Mouse (Mus musculus): Measurements from ENCODE around the gene Esrrb. TPM values are rescaled to one million over a fixed set of nuclear protein-coding genes. Genes with fewer than 3 reads are reported as not detected.
A peak's percentile ranks its signal among the peaks of the same experiment; 100 is the strongest.

Gene Esrrb
- polyA plus RNA-seq, 1 experiment from 2014 or later = 0.46 TPM

DNA sequence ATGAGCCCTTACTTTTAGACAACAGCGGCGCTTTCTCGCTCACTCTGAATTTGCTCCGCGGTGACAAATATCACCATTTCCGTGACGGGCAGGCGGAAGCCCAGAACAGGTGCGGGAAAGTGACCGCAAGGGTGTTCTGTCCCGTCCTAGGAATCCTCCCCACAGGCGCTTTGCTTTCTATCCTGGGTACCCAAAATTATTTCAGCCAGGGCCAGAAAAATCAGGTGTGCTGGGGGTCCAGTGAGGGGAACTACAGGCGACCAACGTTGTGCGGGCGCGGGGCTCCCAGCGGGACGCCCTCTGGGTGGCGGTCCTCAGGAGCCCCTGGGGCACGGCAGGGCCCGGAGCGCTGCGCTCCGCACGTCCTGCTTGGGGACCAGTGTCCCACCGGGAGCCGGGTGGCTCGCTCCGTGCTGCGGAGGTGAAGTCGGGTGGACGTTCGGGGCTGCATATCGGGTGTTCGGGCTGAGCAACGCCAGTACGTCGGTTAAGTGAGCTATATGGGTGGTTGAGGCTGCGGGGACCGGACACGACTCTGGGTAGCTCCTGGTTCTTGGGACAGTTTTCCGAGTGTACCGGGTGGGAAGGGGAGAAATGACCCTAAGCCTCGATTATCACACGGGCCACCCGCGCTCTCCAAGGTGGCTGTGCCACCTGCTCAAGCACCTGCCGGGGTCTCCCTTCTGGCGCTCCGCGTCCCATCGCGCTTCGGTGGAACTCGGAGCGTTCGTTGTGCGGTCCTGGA lies 61.4 kb downstream of the Esrrb start:
- Histone ChIP-seq H3K27me3 (peaks cover 67% of the 10 kb centered on the region), H3K4me3 (peak overlapping the region; percentile 53), H3K9me3 (no peaks in the 10 kb centered on the region), H3K4me1 (peaks cover 21% of the 10 kb centered on the region), H3K36me3 (no peaks in the 10 kb centered on the region), H3K9ac (replicated peaks) (peak overlapping the region; percentile 46; the same call in 1 of the 2 replicates), H3K4me2 (replicated peaks) (peak overlapping the region; percentile 81), H3K27ac (replicated peaks) (no peak overlapping the region)
- no peak for ATAC-seq (replicated peaks)
- WGBS = under 1% methylated on average over 59 of the region's 59 CpGs

DNA sequence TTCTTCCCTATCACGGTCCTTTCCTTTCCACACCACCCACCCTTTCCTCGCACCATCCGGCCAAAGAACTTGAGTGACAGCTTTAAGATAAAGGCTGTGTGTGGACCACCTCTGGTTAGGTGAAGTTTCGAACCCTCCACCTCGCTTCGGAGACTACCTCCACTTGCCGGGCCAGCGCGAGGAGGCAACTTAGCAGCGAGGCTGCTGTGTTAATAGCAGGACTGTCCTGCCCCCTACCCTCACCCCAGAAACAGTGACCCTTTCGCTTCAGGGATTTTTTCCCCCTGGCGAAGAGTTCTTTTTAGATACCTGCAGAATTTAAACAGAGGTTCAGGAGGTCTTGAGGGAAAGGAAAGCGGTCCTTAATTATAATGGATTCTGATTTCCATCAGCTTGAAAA lies 62.2 kb downstream of the Esrrb start:
- H3K4me2 ChIP-seq (replicated peaks) = no peak overlapping the region
- WGBS = 2% methylated on average over 13 of the region's 13 CpGs
- no peak overlapping the region for H3K27ac ChIP-seq (replicated peaks)
- H3K9ac ChIP-seq (replicated peaks) = no peak overlapping the region
- no peaks in the 10 kb centered on the region for H3K9me3 ChIP-seq
- no peaks in the 10 kb centered on the region for H3K36me3 ChIP-seq
- ATAC-seq (replicated peaks) = no peak
- peaks cover 67% of the 10 kb centered on the region for H3K27me3 ChIP-seq
- H3K4me3 ChIP-seq = no peak overlapping the region
- peaks cover 21% of the 10 kb centered on the region for H3K4me1 ChIP-seq

DNA sequence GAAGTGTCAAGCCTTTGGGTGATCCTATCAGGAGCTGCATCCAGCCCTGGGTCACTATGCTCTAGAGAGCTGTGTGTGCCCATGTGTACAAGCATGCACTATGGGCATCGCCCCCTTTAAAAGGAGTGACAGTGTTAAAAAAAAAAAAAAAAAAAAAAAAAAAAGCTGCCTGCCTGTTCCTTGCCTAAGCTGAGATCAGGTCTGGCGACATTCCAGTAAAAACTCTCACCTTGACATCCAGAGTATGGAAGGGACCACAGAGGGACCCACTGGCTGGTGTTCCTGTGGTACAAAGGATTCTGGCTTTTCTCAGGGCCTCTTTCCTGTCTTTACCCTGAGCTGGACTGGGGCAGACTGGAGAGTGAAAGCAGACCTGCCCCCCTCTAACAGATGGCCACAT lies 66.7 kb downstream of the Esrrb start:
- H3K27me3 ChIP-seq = peaks cover 39% of the 10 kb centered on the region
- H3K4me2 ChIP-seq (replicated peaks) = no peak overlapping the region
- H3K9ac ChIP-seq (replicated peaks) = no peak overlapping the region
- ATAC-seq (replicated peaks) = no peak
- 79% methylated on average over 2 of the region's 2 CpGs for WGBS
- H3K27ac ChIP-seq (replicated peaks) = no peak overlapping the region
- H3K36me3 ChIP-seq = no peaks in the 10 kb centered on the region
- peaks cover 7% of the 10 kb centered on the region for H3K4me1 ChIP-seq
- H3K9me3 ChIP-seq = no peaks in the 10 kb centered on the region
- no peak overlapping the region for H3K4me3 ChIP-seq

DNA sequence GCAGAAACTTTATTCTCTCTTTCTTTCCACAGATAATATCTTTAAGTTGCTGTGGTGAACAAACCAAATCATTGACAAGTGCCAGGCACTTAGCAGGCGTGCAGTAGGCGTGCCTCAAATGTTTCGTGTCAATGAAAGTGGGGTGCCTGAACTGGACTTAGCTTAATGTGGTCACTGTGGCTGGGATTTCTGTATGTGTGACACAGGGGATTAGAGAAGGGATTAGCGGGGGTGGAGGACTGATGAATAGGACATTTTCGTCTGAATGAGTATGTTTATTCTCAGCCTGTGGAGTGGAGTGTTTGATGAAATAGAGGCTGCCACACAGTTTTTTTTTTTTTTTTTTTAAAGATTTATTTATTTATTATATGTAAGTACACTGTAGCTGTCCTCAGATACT lies 70.8 kb downstream of the Esrrb start:
- Histone ChIP-seq H3K9ac (replicated peaks) (no peak overlapping the region), H3K27me3 (0 out of 2 replicates have a peak, but pooled peaks cover 4% of the 10 kb centered on the region), H3K4me3 (no peak overlapping the region), H3K4me2 (replicated peaks) (no peak overlapping the region), H3K36me3 (no peaks in the 10 kb centered on the region), H3K9me3 (no peaks in the 10 kb centered on the region), H3K4me1 (peaks cover 7% of the 10 kb centered on the region), H3K27ac (replicated peaks) (no peak overlapping the region)
- no peak for ATAC-seq (replicated peaks)
- WGBS = 30% methylated on average over 5 of the region's 5 CpGs

GRCm38 (mm10) chr12:86433371-86433821 lies 72.5 kb downstream of the Esrrb start:
- H3K4me2 ChIP-seq (replicated peaks) = peak overlapping the region; percentile 46
- no peaks in the 10 kb centered on the region for H3K9me3 ChIP-seq
- H3K4me1 ChIP-seq = peaks cover 7% of the 10 kb centered on the region
- H3K4me3 ChIP-seq = peak overlapping the region; percentile 30
- no peaks in the 10 kb centered on the region for H3K27me3 ChIP-seq
- WGBS = 0% methylated on average over 9 of the region's 13 CpGs
- H3K9ac ChIP-seq (replicated peaks) = peak overlapping the region; percentile 22; the same call in 1 of the 2 replicates
- no peak overlapping the region for H3K27ac ChIP-seq (replicated peaks)
- peak; percentile 87 for ATAC-seq (replicated peaks)
- H3K36me3 ChIP-seq = no peaks in the 10 kb centered on the region

- no peak overlapping the region for H3K4me3 ChIP-seq
- ATAC-seq (replicated peaks) = no peak
- H3K36me3 ChIP-seq = no peaks in the 10 kb centered on the region
- no peaks in the 10 kb centered on the region for H3K9me3 ChIP-seq
- no peaks in the 10 kb centered on the region for H3K27me3 ChIP-seq
- no peak overlapping the region for H3K4me2 ChIP-seq (replicated peaks)
- no peak overlapping the region for H3K27ac ChIP-seq (replicated peaks)
- WGBS = 85% methylated on average over 13 of the region's 13 CpGs
- no peak overlapping the region for H3K9ac ChIP-seq (replicated peaks)
- H3K4me1 ChIP-seq = peaks cover 7% of the 10 kb centered on the region
Measured at GRCm38 (mm10) chr12:86435651-86436050, 74.7 kb downstream of the Esrrb start.

DNA sequence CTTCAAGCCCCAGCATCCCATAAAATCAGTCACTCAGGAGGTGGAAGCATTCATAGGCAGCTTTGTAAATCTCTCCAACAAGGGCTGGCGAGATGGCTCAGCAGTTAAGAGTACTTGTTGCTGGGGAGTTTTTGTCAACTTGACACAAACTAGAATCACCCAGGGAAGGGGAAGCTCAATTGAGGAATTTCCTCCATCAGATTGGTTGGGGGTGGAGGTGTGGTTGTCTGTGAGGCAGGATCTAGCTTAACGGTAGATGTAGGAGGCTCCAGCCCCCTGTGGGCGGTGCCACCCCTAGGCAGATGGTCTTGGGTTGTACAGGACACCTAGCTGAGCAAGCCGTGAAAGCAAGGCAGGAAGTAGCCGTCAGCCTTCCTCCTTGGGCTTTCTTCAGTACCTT lies 89.9 kb downstream of the Esrrb start:
- 85% methylated on average over 5 of the region's 5 CpGs for WGBS
- ATAC-seq (replicated peaks) = no peak

DNA sequence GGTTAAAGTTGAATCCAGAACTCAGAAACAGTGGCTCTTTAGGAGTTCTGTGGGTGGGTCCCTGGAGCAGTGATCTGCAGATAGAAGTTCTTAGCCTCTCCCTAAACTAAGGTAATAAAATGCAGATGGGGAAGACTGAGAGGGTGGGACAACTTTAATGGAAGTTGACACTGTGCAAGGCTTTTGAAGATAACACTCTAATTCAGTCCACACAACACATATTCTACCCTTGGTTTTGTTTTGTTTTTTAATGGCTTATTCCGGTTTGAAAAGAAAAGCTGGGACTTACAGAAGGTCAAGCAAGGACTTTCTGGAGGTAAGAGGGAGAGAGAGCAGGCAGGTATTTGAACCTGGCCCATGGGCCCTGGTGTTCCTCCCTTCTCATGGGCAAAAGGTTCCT lies 94.1 kb downstream of the Esrrb start:
- 86% methylated on average over 1 of the region's 1 CpGs for WGBS
- ATAC-seq (replicated peaks) = no peak

More for the DNA sequence above, 89.9 kb downstream of the Esrrb start:
- no peaks in the 10 kb centered on the region for H3K27me3 ChIP-seq
- H3K4me1 ChIP-seq = no peaks in the 10 kb centered on the region
- no peak overlapping the region for H3K4me2 ChIP-seq (replicated peaks)
- H3K27ac ChIP-seq (replicated peaks) = no peak overlapping the region
- no peaks in the 10 kb centered on the region for H3K9me3 ChIP-seq
- H3K36me3 ChIP-seq = no peaks in the 10 kb centered on the region
- H3K4me3 ChIP-seq = no peak overlapping the region
- no peak overlapping the region for H3K9ac ChIP-seq (replicated peaks)

DNA sequence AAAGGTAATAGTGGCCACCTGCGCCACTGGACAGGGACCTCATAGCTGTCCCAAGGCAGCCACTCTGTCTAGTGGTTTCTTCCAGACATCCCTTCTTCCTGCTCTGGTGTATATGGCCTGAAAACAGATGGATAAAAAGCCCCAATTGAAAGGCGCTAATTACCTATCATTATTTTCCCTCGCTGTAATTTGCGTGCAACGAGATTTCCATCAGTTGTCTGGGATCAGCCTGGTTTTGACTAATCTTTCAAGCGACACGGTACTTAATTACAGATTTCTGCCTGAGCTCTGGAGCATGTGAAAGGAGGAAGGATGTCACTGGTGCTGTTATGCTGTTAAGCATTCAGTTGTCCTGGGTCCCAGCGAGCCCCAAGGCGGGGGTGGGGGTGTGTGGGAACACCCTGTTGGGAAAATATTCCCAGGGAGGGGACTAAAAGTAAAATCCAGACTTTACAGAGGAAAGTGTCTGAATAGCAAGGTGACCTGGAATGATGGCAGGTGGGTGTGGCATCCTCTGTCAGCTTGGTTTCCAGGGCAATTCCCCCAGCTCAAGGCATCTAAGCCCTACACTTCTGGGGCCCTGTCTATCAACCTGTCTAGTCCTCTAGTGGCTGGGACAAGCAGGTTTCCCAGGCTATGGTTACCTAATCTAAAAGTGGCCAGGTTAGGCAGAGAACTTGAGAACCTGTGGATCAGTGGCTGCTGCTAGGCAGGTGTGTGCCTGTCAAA lies 102.0 kb downstream of the Esrrb start:
- peak overlapping the region; percentile 75 for H3K27ac ChIP-seq (replicated peaks)
- H3K4me1 ChIP-seq = peaks cover 15% of the 10 kb centered on the region
- H3K4me2 ChIP-seq (replicated peaks) = no peak overlapping the region
- 20% methylated on average over 9 of the region's 9 CpGs for WGBS
- H3K4me3 ChIP-seq = no peak overlapping the region
- no peaks in the 10 kb centered on the region for H3K9me3 ChIP-seq
- no peaks in the 10 kb centered on the region for H3K27me3 ChIP-seq
- no peaks in the 10 kb centered on the region for H3K36me3 ChIP-seq
- ATAC-seq (replicated peaks) = peak; percentile 87
- H3K9ac ChIP-seq (replicated peaks) = no peak overlapping the region

More for the DNA sequence above, 94.1 kb downstream of the Esrrb start:
- H3K27ac ChIP-seq (replicated peaks) = no peak overlapping the region
- H3K4me2 ChIP-seq (replicated peaks) = no peak overlapping the region
- H3K27me3 ChIP-seq = no peaks in the 10 kb centered on the region
- H3K36me3 ChIP-seq = no peaks in the 10 kb centered on the region
- no peaks in the 10 kb centered on the region for H3K4me1 ChIP-seq
- H3K9me3 ChIP-seq = no peaks in the 10 kb centered on the region
- H3K4me3 ChIP-seq = no peak overlapping the region
- no peak overlapping the region for H3K9ac ChIP-seq (replicated peaks)

DNA sequence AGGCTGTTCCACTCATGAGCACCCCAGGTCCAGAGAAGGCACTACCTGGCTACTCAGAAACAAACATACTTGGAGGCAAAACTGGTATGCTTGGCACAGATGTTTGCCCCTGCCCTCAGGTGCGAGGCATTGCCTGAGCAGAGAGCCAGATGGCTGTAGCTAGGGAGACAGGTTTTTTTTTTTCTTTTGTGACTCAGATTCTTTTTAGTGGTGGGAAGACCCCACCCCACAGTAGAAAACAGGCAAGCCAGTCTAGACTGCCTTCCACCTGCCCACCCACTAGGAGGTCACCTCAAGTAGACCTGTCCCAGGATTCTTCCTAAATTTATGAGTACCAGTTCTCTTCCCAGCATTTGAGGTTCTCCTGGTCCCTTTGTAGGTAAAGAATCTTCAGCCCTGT lies 103.5 kb downstream of the Esrrb start:
- 76% methylated on average over 1 of the region's 1 CpGs for WGBS
- peaks cover 15% of the 10 kb centered on the region for H3K4me1 ChIP-seq
- no peaks in the 10 kb centered on the region for H3K9me3 ChIP-seq
- no peak overlapping the region for H3K4me3 ChIP-seq
- H3K4me2 ChIP-seq (replicated peaks) = no peak overlapping the region
- no peaks in the 10 kb centered on the region for H3K36me3 ChIP-seq
- no peak overlapping the region for H3K27ac ChIP-seq (replicated peaks)
- H3K9ac ChIP-seq (replicated peaks) = no peak overlapping the region
- H3K27me3 ChIP-seq = no peaks in the 10 kb centered on the region
- no peak for ATAC-seq (replicated peaks)

GRCm38 (mm10) chr12:86466180-86466579 lies 105.3 kb downstream of the Esrrb start:
- Histone ChIP-seq H3K36me3 (no peaks in the 10 kb centered on the region), H3K4me1 (peaks cover 15% of the 10 kb centered on the region), H3K4me3 (no peak overlapping the region), H3K27me3 (no peaks in the 10 kb centered on the region), H3K27ac (replicated peaks) (no peak overlapping the region), H3K9me3 (no peaks in the 10 kb centered on the region), H3K9ac (replicated peaks) (no peak overlapping the region), H3K4me2 (replicated peaks) (no peak overlapping the region)
- ATAC-seq (replicated peaks) = no peak
- WGBS = 75% methylated on average over 4 of the region's 4 CpGs

DNA sequence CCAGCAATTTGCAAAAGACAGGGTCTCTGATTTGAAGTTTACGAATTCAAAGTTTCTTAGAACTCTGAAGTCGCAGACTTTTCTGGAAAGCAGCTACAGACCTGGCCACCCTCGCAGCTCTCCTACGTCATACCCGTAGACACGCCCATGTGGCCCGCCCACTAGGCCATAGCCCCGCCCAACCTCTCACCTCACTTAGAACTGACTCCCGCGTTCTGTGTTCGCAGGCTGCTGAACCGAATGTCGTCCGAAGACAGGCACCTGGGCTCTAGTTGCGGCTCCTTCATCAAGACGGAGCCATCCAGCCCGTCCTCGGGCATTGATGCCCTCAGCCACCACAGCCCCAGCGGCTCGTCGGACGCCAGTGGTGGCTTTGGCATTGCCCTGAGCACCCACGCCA lies 109.0 kb downstream of the Esrrb start:
- Histone ChIP-seq H3K27ac (replicated peaks) (no peak overlapping the region), H3K4me1 (no peaks in the 10 kb centered on the region), H3K4me2 (replicated peaks) (no peak overlapping the region), H3K4me3 (no peak overlapping the region), H3K9me3 (no peaks in the 10 kb centered on the region), H3K36me3 (no peaks in the 10 kb centered on the region), H3K27me3 (no peaks in the 10 kb centered on the region), H3K9ac (replicated peaks) (no peak overlapping the region)
- 62% methylated on average over 23 of the region's 23 CpGs for WGBS
- ATAC-seq (replicated peaks) = no peak

Measured in forebrain, embryonic 15.5 days (tissue).